Mouse (Mus musculus) thymus, postnatal 10 days (tissue): Measurements from ENCODE around the gene Trim60.
"Not testable (repeated sequence)": the region's sequence is repeated elsewhere in the genome, so short reads cannot be mapped to it uniquely, and the experiment has no call there.

Experiments
- DNase-seq, 2 experiments: peaks; one replicate each; pipeline ENCODE4 v3.0.0; 2021; ENCODE audit warnings: low spot score in 2 of 2

Gene Trim60

DNA sequence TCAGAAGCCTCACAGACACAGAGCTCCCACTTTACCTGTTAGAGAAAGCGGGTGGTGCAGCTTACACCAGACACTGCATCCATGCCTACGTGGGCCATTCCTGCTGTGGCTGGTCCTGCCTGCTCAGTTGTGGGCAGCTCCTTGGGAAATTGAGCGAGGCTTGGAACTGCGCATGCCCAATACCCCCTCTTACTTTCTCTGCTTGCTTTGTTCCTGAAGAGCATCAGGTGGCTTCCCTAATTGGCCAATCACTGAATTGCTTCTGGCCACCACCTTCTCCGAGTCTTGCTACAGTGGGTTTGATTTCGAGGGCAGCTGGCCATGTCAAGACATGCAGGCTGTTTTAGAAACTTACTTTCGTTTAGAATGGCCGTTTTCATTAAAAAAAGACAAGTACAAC is at the start of gene Trim60, which contains the start of gene Trim61:
Gene Trim60 (minus strand): TSS at position 162 of the 400 bp plus-strand sequence.
Gene Trim61 (minus strand): TSS at position 101 of the 400 bp plus-strand sequence.
- DNase-seq, result no peak

GRCm38 (mm10) chr8:65067694-65068472 is 49.5 kb upstream of the Trim60 start:
- DNase-seq, result no peak

DNA sequence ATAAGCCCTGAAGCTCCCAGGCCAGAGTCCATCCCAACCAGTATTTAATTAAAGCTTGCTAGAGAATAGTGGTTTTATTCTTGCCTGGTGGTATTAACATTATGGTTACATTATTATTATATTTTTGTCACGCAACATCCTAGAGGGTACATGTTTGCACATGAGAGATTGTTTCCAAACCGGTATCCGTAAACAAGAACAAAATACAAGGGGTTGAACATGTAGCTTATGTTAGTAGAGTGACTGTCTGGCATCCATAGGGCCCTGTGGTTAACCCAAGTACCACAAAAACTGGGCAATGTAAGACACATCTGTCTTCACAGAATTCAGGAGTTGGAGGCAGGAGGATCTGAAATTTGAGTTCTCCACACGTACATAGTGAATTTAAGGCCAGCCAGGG is 48.6 kb upstream of the Trim60 start:
- no peak for DNase-seq

DNA sequence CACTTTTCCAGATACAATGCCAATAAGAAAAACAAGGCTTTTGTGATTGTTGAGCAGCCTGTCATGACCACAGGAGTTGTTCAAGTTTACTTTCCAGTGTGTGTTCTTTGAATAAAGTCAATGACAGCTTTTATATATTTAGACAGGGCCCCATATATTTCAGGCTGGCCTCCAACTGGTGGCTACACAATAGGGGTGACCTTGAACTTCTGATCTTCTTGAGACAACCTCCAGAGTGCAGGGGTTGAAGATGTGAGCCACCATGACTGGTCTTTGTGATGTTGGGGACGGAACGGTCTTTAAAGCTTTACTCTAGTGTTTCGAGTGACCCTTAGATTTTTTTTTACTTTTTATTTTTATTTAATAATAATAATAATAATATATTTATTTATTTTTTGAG is 47.2 kb upstream of the Trim60 start:
- DNase-seq, result no peak

GRCm38 (mm10) chr8:65064071-65064470 is 45.7 kb upstream of the Trim60 start:
- no peak for DNase-seq

- no peak for DNase-seq
These were observed 43.8 kb upstream of the Trim60 start for GRCm38 (mm10) chr8:65062195-65062594.

DNA sequence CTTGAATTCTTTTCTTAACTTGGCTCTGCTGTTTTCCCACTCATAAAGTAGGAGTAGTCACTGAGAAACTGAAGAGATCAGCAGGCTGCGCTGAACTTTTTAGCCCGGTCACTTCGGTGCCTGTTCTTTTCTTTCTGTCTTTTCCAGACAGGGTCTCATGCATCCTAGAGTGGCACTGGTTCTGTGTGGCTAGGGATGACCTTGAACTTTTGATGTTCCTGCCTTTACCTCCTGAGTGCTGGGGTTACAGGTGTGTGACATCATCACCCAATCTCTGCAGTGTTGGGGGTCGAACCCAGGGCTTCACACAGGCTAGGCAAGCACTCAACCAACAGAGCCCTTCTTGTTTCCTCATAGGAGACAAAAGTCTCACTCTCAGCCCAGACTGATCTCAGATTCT is 38.3 kb upstream of the Trim60 start:
- DNase-seq, result no peak

GRCm38 (mm10) chr8:65053968-65054367 is 35.6 kb upstream of the Trim60 start:
- no peak for DNase-seq

DNA sequence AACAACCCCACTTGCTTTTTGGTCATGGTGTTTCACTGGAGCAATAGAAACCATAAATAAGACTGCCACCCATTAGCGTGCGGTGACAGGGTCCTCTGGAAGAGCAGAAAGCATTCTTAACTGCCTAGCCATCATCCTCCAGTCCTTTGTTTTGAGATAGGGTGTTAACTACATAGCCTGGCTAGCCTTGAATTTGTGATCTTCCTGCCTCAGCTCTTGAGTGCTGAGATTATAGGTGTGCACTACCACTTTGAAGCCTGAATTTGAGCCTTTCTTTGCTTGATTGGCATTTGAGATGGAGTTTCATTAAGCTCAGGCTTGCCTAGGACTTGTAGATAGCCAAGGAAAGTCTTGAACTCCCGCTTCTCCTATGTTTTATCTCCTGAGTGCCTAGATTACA is 35.2 kb upstream of the Trim60 start:
- no peak for DNase-seq

DNA sequence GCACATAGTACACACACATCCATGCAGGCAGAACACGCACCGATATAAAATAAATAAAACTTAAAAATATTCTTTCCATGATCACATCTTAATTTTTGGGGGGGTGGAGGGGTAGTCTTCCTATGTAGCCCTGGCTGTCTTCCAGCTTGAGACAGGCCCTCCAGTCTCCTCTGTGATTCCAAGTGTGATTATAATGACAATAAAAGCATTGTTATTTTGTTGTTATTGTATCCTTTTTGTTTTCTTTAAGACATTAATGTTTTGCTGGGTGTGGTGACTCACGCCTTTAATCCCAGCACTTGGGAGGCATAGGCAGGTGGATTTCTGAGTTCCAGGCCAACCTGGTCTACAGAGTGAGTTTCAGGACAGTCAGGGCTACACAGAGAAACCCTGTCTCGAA is 29.4 kb upstream of the Trim60 start:
- no peak for DNase-seq

DNA sequence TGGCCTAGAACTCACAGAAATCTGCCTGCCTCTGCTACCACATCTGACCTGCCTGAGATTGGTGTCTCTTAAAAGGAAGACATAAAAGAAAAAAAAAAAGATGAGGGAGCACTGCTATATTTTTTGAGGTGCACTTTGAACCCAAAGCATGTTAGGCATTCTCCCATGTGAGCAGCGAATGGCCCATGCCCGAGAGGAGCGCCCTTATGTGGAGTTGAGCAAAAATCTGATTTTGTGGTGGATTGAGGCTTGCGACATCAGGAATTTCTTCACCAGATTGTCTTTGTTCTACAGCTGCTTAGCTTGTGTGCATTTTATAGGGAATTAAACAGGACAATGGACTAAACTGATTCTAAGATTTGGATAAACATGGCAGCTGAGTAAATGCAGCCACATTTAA is 28.8 kb upstream of the Trim60 start:
- DNase-seq, result no peak

- no peak for DNase-seq
These were observed 28.2 kb upstream of the Trim60 start for GRCm38 (mm10) chr8:65046565-65046964.

GRCm38 (mm10) chr8:65037117-65037533 is 18.7 kb upstream of the Trim60 start, which contains the start of gene Apela:
Apela (minus strand) TSS chr8:65037336.
- DNase-seq, result no peak

DNA sequence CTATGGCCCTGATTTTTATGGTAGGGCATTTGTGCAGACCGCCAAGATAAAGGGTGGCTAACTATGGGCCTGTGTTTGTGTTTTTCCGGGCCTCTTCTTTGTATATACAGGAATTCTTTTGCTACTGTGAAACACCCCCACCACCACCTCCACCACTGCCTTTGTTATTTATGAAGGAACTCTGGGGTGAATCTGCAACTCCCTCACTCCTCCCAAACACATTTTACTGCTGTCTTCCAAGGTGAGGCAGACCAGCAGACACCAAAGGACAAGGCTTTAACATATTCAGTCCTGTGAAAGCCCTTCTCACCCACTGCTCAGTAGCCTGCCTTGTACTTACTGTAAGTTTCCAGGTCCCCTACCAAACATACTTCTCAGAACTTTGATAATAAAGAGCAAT is 15.8 kb upstream of the Trim60 start:
- no peak for DNase-seq

DNA sequence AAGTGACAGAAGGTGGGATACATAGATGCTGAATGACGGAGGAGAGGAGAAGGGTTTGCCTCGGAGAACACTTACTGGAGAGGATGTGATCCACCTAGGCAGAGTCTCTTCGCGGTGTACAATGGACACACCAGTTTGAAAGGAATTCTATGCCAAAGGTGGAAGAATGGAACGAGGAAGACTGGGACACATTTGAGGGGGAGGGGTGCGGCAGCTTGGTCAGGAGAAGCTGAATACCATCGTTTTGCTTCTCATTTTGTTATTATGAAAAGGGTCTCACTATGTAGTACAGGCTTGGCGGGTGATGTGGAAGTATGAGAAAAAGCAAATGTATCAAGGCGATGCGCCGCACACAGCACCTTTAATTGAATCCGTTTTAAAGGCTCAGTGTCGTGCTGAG is 14.7 kb upstream of the Trim60 start:
- DNase-seq, result no peak

- DNase-seq, result no peak
These were observed 13.7 kb upstream of the Trim60 start for GRCm38 (mm10) chr8:65032107-65032506.

DNA sequence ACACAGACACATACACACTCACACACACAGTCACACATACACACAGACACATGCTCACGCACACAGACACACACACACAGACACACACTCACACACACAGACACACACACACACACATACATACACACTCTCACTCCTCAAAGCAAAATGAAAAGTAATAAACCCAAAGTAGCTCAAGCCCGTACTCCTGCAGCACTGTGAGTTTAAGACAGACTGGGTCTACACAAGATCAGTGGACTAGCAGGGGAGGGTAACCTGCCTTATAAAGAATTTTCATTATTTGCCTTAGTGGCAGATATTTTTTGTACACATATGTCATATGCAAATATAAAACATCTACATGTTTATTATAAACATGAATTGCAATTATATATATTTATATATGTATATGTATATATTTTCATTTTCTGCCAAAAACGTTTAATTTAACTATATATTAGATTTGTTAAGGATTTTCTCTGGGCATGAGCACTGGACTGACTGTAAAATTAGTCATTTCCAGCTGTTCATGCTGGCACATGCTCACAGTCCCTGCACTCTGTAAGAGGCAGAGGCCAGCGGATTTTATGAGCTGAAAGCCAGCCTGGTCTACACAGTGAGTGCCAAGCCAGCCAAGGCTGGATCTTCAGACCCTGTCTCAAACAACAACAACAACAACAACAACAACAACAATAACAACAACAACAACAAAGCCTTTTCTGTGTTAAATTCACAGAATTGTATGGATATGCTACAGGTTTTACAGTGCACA is 12.5 kb upstream of the Trim60 start:
- no peak for DNase-seq

GRCm38 (mm10) chr8:65029776-65030175 is 11.4 kb upstream of the Trim60 start:
- DNase-seq, result no peak

- DNase-seq, result no peak
These were observed 10.7 kb upstream of the Trim60 start for GRCm38 (mm10) chr8:65028959-65029686.

- peak in 1 of 2 experiments; percentile 23 for DNase-seq
These were observed 4.1 kb upstream of the Trim60 start for GRCm38 (mm10) chr8:65022485-65022884.

GRCm38 (mm10) chr8:65007616-65008015 is 10.8 kb downstream of the Trim60 start:
- DNase-seq, result not testable (repeated sequence)

- DNase-seq, result no peak
These were observed 19.5 kb downstream of the Trim60 start for GRCm38 (mm10) chr8:64998806-64999365.
